Mouse (Mus musculus): Measurements from ENCODE around the gene Arl6ip6.

The Arl6ip6 gene

DNA sequence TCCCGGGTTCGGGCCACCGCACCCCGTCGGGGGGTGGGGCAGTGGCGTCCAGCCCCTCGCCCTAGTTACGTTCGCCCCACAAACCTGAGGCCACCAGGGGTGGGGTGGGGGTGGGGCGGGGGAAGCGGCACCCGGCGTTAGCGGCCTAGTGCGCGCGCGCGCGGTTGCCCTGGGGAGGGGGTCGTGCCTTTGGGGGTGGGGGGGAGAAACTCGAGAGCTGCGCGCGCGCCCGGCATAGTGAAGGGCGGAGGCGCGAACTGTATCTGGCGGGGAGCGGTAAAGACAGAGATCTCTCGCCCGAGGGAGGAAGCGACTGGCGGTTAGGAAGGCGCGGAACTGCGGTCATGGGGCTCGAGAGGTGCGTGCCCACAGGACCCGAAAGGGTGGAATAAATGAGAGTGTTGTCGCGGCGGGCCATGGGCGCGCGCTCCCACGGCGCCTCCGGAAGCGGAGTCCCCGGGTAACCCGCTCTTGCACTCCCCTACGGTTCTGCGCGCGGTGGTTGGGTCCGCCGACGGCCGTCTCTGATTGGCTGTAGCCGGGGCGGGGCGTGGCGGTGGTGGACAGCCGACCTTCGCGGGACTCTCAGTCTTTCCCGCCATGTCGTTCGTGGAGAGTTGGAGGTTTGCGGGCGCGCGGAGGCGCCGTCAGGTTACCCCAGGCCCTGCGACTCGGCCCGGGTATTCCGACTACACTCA is at the start of gene Arl6ip6:
TSS of gene Arl6ip6 (plus strand) at position 204 of the 698 bp plus-strand sequence.
- peak; percentile 98 for DNase-seq

DNA sequence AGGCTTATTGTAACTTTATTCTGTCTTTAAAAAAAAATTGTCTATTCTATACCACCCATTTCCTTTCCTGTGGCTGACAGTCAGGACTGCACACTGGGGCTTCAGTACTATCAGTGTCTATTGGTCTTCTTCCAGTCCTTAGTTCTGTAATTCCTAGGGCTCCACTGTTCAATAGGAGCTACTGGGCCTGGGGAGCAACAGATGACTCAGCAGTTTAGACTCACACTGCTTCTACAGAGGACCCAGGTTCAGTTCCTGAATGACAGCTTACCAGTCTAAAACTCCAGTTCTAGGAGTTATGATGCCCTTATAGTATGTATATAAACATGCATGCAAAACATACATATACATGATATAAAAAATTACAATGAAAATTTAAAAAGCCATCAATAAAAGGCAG is 44.7 kb upstream of the Arl6ip6 start:
- DNase-seq: no peak

DNA sequence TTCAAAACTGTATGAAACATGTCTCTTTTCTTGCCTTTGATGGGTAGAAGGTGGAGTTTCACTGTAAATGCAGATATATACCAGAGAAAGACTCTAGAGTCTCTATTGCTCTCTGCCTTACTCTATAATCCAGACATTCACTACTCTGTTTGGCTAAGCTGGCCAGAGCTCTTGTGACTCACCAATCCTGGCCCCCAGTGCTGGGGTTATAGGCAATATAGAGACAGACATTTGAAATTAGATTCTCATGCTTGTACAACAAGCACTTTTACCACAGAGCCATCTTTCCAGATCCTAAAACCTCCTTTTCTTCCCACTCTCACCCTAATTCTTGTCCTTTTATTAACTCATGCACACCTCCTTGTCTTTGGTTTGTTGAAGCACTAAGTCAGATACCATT is 17.6 kb upstream of the Arl6ip6 start:
- DNase-seq: no peak

DNA sequence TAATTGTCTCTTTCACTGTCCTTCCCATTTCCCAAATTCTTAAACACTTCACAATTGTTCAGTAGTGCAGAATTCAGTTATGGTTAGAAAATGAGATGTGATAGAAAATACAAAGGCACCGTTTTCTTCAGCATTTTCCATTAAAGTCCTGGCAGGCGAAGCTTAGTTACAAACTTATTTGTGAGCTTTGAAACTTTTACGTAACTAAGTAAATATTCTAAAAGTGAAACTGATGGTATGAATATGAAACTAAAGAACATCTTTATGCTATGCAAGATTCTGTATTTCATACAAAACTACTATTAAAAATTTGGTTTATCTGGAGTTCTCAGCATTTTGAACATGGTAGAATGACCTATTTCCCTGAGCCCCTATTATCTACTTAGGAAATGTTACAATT is 12.6 kb upstream of the Arl6ip6 start:
- no peak for DNase-seq

DNA sequence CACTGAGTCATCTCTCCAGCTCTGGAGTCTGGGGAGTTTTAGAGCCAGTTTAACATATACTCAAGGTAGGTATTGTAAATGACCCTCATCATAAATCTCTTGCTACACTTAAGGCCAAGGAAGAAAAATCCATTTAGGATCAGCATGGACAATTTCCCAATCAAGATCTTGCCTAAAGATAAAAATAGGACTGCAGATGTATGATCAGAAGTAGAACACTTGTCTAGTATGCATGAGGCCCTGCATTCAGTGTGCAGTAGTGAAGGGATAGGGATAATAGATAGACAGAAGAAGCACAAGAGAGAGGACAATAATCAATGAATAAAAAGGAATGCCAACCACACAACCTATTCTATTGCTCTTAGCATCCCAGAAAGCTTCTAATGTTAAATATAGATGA is 11.7 kb upstream of the Arl6ip6 start:
- no peak for DNase-seq

DNA sequence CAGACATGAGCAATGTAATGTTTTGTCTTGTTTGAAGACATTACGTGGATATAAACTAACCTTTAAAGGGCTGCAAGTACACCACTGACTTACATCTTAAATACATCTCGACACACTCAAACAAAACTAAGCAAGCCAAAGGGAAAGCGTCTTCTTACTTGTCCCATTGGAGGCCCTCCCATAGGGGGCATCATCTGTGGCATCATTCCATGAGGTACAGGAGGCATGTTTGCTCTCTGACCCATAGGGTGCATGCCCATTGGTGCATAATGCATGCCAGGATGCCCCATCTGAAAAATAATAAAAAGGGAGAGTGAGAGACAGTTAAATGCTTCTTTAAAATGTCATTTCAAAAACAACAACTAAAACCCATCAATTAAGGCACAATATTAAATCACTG is 1.7 kb upstream of the Arl6ip6 start:
- DNase-seq: no peak

DNA sequence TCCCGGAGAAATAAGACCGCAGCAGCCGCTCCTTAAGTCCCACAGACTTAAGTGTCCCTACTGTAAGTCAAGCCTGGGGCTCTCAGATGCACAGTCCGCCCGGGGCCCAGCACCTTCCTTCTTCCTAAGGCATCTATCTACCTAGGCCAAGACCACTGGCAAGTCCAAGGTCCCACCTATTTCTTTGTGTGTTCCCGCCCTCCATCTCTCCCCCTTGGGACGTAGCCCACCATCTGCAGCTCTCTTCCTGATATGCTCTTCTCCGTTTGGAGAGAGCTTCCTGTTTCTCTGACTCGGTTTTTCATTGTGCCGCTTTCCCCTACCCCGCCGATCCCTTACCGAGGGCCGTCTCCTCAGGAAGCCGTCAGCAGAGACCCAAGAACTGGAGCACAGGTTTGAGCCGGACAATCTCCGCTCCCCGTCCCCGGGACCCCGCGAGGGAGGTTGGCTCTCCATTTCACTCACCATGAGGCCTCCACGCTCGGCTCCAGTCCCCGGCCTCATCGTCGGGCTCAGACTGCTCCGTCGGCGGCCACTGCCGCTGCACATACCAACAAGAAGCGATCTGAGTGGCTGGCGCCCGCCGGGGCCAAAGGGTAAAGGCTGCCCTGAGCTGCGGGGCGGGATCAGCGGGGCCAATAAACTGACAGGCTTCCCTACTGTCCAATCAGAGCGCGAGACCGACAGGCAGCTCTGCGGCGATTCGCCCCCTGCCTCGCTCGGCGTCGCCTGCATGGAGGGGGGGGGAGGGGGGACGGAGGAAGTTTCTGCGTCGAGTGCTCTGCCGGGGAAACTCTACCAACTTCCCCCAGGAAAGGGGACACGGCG is 628 bp upstream of the Arl6ip6 start, which contains the start of gene Prpf40a:
TSS of gene Prpf40a (minus strand) at position 601 of the 828 bp plus-strand sequence.
- DNase-seq: peak; percentile 100

DNA sequence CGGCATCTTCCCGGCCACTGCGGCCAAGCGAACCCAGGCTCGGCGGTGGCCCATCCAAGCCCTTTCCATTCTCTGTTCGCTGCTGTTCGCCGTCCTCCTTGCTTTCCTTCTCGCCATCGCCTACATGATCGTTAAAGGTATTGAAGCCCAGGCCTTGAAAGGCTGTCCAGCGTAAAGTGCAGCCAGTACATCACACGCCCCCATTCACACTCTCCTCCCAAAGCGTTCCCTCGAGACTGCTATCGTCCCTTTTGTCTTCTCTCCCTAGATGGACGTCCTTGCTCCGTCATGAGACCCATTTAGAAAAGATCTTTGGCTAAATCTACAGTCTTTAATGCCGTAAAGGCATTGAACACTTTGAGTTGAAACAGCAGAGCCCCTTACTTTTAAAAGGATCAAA is 860 bp downstream of the Arl6ip6 start:
- DNase-seq: no peak

DNA sequence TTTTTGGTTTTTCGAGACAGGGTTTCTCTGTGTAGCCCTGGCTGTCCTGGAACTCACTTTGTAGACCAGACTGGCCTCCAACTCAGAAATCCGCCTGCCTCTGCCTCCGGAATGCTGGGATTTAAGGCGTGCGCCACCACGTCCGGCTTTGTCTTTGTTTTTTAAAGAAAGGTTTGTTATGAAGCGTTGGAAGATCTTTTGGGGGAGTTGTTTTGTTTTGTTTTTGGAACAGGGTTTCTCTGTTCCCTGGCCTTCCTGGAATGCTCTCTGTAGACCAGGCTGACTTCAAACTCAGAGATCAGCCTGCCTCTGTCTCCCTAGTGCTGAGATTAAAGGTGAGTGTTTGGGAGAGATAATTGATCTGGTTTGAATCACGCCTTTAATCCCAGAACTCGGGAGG is 4.9 kb downstream of the Arl6ip6 start:
- DNase-seq: no peak

DNA sequence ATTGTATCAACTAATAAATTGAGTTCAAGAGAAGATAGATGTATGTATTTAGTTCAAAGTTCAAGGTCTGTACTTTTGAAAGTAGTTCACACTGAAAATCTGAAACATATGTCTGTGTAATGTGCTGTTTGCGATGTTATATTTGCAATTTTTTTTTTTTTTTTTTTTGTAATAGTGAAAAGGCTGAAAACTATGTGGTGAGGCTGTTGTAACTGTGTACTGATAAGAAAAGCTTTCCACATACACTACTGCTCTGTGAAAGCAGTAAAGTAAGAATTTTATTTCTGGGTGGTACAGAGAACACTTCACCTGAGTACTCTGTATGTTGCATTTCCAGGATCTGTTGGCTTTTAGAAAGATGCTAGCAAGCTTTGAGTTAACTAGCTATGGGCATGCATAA is 7.7 kb downstream of the Arl6ip6 start:
- DNase-seq: no peak

DNA sequence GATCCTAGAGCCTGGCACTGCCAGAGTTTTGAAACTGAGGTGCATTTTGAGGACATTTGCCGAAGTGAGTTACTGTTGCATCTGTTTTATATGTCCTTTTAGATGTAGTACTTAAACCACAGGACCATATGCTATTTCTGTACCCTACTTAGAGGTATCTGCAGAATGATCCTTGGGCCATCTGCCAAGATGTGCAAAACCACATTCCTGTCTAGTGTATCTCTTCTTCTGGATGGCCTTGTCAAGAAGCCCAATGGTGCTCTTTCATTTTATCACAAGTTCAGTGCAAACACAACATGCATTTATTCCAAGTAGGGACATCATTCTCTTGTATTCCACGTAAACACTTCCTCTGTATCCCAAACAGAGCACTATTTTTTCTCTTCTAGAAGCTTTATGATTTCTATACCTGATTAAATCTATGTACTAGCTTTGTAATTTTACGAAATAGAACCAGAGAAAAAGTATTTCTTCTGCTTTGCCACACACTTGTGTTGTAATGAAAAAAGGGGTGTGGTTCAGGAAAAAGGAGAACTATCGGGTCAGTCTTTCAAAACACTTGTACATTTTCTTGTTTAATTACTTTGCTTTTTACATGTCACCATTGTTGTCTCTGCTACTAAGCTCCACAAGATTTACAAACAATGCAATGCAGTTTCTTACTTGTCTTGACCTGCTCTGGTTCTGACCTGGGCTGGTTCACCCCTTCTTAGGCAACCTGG is 8.8 kb downstream of the Arl6ip6 start:
- no peak for DNase-seq

DNA sequence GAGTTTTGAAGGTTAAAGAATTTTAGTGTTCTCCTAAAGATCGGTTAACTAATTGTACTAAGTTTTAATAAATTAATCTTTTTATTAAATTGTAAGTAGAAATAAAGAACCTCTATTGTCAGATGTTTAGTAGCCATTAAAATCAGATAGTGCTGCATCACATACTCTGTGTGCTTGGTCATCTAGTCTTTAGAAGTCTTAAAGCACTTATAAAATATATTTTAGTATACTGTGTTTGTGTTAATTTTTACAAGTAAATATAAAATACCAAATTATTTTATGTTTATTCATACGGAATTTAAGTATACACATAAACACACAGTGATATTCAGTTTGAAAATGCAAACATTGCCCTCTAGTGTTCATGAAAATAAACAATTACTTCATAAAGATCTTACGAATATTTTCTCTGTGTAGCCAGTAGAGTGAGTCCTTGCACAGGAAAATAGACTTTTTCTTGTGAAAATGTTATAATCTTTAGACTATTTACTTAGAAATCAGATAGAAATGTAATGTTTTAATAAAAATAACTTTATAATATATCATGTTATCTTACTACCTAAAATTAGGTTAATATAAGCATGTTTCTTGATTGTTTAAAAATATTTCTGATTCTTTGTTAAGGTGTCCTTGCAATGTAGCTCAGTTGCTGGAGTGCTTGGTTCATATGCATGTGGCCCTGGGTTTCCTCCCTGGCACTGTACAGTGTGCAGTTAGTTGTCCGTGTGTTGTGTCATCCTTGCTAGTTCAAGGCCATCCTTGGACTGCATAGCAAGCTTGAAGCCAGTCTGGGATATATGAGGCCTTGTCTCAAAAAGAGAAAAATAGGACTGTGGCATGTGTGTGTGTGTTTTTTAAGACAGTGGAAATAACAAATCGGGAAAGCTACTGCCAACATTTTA is 13.1 kb downstream of the Arl6ip6 start:
- DNase-seq: no peak

DNA sequence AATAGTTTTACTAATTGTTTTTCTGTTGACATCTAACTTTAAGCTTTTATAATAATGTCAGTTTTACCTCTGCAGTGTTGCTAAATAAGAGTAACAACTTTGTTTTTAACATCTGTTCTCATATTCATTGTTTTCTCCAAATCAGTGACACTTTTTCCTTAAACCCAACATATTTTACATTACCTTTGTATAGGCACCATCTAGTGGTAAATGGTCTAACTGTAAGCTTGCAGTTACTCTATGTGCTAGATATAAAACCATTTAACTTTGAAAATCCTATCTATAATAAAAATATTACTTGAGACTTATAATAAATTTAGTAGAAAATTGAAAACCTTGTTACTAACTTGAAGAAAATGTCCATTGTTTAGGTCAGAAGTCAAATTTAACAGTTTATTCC is 15.2 kb downstream of the Arl6ip6 start:
- DNase-seq: no peak

DNA sequence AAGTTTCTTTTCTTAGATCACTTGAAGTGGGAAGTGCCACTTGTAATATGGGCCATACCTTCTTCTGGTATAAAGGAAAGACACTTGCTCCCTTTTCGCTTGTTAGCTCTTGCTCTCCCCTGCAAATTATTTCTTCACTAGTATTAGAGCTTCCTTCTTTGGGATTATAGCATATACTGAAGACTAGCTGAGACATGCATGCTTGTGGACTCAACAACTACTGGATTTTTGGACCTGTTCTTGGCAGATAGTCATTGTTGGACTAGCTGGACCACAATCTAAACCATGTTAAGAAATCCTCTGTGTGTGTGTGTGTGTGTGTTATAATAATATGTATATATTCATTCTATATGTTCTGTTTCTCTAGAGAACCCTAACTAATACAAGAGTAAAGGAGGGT is 22.0 kb downstream of the Arl6ip6 start:
- no peak for DNase-seq

DNA sequence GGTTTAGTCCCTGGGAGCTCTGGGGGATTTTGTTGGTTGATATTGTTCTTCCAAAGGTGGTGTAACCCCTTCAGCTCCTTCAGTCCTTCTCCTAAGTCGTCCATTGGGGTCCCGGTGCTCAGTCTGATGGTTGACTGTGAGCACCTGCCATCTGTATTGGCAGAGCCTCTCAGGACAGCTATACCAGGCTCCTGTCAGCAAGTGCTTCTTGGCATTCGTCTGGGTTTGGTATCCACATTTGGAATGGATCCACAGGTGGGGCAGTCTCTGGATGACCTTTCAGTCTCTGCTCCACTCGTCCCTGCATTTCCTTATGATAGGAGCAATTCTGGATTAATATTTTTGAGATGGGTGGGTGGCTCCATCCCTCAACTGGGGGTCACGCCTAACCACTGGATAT is 30.7 kb downstream of the Arl6ip6 start:
- no peak for DNase-seq

DNA sequence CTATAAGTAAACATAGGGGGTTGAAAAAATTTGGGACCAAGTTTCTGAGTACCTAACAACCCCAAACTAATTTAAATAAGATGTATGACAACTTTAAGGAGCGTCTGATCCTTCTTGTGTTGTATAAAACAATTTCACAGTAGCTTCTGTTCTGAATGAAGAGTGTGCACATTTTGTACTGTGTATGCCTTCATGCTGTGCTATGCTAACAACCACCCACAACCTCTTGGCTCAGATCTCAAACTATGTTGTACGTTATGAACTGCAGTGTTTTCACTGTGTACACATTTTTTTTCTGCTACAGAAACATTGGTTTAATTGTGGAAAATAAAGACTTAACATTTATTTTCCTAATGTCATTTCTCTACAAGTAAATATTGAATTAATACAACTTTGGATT is 65.5 kb downstream of the Arl6ip6 start:
- no peak for DNase-seq
